Mouse (Mus musculus) kidney, postnatal 10 days (tissue): ENCODE results near the gene Prkcd.
A peak's percentile ranks its signal among the peaks of the same experiment; 100 is the strongest.

ENCODE experiments used
- DNase-seq: peaks from one replicate; pipeline ENCODE4 v3.0.0; 2021; ENCODE audit warnings: mixed read lengths

The Prkcd gene

GRCm38 (mm10) chr14:30570303-30570702 is 55.7 kb downstream of the Prkcd start:
- peak; percentile 81 for DNase-seq

- DNase-seq: no peak
Measured at GRCm38 (mm10) chr14:30568016-30568415, 58.0 kb downstream of the Prkcd start.

DNA sequence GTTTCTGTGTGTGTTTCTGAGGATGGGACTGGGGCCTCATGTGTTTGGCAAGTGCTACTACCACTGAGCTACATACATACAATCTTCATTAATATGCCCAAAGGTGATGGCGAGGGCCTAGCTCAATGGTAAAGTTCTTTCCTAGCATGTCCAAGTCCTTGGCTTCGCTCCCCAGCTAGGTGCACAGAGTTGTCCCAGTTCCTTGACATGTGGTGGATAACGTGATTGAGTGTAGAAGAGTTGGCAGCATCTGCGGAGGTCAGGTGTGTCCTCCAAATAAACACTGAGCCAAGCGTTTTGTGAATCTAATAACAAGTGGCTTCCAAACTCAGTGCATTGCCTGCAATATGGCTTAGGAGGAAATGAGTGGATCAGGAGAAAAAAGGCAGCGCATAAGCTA is 59.7 kb downstream of the Prkcd start:
- no peak for DNase-seq

DNA sequence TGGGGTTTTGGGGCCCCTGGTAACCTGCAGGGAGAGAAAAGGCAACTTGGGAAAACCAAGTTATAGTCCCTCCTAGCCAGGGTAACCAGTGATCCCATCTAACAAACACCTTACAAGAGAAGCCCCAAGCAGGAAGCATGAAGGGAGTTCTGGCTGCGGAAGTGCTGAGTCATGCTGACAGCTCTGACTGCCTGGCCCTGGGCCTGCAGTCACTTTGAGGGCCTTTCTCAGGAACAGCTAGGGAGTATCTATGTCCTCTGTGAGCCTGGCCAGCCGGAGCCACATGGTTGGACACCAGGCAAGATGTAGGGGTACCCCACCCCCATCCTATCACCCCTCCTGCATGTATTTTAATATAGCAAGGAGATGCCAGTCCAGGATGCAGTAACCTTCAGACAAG is 61.6 kb downstream of the Prkcd start:
- DNase-seq: peak; percentile 80

DNA sequence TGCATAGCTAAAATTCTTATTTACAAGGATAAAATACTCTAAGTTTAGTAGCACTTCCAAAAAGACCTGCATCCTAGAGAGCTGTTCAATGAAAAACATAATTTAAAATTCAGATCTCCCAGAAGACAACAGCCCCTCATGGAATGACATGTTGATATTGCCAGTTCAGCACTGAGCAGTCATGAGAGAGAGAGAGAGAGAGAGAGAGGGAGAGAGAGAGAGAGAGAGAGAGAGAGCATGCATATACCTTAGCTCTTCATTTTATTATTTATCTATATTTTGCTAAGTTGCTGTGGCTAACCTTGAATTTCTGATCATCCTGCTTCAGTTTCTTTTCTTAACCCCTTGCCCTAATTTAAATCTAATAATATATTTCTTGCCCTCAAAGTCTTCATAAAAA is 63.7 kb downstream of the Prkcd start:
- DNase-seq: no peak

GRCm38 (mm10) chr14:30561470-30562187 is 64.4 kb downstream of the Prkcd start:
- peak; percentile 88 for DNase-seq

- no peak for DNase-seq
Measured at GRCm38 (mm10) chr14:30560803-30561389, 65.1 kb downstream of the Prkcd start.

- DNase-seq: peak; percentile 78
Measured at GRCm38 (mm10) chr14:30559321-30559850, 66.6 kb downstream of the Prkcd start.

- peak; percentile 32 for DNase-seq
Measured at GRCm38 (mm10) chr14:30557730-30558129, 68.3 kb downstream of the Prkcd start.

DNA sequence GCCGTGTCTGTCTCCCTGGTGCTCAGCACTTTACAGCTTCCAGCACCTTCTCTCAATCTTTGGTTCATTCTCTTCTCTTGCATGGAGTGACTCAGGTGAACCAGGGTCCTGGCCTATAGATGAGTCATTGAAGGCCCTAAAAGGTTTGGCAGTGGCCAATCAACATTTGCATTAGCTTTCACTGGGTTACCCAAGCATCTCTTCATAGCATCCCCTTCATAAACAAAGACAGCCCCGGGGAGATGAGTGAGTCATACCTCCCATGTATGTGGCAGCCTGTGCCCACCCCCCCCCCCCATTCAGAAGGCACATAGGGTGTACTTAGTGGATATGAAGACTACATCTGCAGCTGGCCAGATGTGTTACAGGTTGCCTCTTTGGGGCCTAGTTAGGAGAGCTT is 69.4 kb downstream of the Prkcd start:
- no peak for DNase-seq

DNA sequence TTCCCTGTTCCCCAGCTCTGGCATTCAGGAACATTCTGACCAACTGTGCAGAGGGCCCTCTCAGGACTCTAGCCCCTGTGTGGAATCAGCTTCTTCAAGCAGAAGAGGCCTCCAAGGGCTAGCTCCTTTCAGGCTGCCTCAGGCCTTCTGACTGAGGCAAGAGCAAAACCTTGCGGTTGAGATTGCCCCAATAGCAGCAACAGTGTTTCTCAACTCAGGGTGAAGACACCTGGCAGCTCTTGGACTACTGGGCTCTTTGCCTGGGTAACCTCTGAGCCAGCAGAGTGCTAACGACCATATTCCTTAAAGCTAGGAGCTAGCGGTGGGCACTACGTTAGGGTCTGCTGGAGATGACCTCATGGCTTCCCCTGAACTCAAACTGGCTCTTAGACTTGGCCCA is 72.8 kb downstream of the Prkcd start:
- DNase-seq: peak; percentile 11

- peak; percentile 4 for DNase-seq
Measured at GRCm38 (mm10) chr14:30551981-30552380, 74.0 kb downstream of the Prkcd start.

DNA sequence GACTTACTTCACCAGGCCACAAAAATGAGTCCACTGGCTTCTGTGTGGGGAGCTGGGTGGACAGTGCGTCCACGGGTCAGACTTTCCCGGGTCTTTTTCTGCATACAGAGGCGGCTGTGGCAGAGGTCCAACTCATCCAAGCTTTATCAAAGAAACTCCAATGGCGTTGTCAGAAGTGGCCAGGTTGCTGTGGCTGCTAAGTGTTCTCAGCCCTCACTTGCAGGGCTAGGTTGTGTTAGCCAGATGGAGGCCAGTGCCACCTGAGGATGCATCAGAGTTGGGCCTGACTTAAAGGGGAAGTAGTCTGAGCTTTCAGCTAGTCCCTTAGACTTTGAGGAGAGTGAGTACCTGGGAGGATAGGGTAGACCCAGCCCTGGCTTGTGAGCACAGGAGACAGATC is 74.5 kb downstream of the Prkcd start:
- DNase-seq: peak; percentile 34

GRCm38 (mm10) chr14:30550232-30551070 is 75.6 kb downstream of the Prkcd start:
- peak; percentile 20 for DNase-seq

- peak; percentile 43 for DNase-seq
Measured at GRCm38 (mm10) chr14:30549777-30550149, 76.2 kb downstream of the Prkcd start.

GRCm38 (mm10) chr14:30548965-30549776 is 76.8 kb downstream of the Prkcd start:
- DNase-seq: peak; percentile 99

GRCm38 (mm10) chr14:30548131-30548720 is 77.8 kb downstream of the Prkcd start, which contains the start of gene Tkt:
Gene Tkt, plus strand, starts transcription at chr14:30548359.
- peak; percentile 83 for DNase-seq
